Mouse (Mus musculus): ENCODE measurements around the gene Fam131c. TPM values are rescaled to one million over a fixed set of nuclear protein-coding genes. Genes with fewer than 3 reads are reported as not detected.
A peak's percentile ranks its signal among the peaks of the same experiment; 100 is the strongest.

Fam131c gene
- 1.8 and 2.1 TPM in 2 replicates for total RNA-seq (2021)
- long read RNA-seq, transcript Fam131c-201 (7 exons, 1,433 nt) = major isoform, 7 of 8 reads
- long read RNA-seq, partial matches to known transcripts = 0 of 8 reads
- long read RNA-seq, other reads (novel, unspliced or antisense) = 1 of 8 reads

DNA sequence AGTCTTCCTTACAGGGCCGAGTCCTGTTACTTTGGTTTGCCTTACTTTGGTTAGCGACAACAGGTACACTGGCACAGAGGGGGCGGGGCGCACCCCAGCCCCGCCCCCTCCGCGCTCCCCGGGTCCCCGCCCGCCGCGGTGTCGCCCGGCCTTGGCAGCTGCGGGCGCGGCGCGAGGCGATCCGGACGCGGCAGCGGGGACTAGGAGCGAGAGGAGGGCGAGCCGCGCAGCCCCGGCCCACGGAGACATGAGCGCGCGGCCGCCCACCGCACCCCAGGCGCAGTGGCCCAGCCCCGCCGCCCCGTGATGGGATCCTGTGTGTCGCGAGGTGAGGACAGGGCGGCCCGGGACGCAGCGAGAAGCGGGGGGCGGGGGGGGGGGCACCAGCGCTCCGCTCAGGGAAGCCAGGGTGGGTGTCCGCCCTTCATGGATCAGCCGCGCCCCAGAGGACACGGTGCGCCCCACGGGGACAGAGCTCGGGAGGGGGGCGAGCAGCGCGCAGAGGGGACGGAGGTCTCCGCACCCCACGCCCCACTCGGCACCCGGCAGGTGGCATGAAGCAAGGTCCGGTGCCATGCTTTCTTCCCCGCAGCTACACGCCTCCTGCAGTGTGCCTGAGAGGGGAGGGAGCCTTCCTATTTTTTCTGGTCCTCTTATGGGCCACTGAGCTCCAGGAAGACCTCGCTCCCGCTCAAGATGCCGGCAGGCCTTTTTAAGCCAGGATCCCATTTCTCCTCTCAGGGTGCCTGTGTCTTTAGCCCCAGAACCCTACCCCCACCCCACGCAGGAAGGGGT, at the start of gene Fam131c:
Gene Fam131c, plus strand, starts transcription at position 224 of the 795 bp plus-strand sequence.
- DNase-seq = peak; percentile 69

DNA sequence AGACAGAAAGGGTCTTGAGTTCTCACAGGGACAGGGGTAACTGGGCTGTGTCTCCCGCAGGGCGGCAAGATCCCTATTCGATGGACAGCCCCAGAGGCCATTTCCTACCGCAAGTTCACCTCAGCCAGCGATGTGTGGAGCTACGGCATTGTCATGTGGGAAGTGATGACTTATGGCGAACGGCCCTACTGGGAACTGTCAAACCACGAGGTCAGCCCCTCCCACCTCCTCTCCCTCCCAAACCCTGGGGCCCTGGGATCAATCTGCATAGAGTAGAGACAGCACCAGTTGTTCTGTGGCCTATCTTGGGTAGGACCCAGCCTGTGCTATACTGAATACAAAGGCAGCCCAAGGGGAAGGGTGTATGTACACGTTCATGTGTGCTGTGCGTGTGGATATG, 45.5 kb upstream of the Fam131c start:
- DNase-seq = no peak

DNA sequence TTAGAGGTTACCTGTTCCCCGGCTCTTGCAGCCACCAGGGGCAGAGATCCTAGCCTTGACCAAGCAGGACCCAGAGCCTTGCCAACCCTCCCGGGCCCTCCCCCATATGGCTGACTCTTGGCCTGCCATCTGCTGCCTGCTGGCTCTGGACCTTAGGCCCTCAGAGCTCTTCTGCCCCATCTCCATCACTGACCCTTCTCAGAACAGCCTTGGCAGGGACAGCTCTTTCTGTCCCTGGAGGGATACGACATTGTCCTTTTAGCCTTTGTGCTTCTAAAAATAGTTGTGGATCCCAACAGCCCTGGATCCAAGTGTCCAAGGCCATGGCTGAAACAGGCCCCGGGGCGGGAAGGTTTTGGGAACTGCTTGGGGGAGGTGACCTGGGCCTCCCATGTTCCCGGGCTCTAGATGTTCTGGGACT, 43.2 kb upstream of the Fam131c start:
- DNase-seq = no peak

DNA sequence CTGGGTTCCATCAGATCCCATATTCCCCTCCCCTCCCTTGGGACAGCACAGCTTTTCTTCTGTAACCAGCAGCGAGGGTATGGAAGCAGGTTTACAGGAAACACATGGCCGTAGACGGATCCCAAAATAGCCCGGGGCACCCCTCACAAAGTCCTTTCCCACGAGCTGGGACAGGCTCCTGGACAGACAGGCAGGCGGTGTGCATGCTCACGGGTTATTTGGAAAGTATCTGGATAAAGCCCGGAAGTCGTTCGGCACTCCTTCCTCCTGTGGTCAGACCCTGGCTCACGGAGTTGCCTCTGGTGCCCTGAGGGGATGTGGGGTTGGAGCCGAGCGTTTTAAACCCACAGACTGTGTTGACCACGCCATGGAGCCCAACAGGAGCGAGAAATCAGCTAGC, 42.4 kb upstream of the Fam131c start:
- DNase-seq = no peak

DNA sequence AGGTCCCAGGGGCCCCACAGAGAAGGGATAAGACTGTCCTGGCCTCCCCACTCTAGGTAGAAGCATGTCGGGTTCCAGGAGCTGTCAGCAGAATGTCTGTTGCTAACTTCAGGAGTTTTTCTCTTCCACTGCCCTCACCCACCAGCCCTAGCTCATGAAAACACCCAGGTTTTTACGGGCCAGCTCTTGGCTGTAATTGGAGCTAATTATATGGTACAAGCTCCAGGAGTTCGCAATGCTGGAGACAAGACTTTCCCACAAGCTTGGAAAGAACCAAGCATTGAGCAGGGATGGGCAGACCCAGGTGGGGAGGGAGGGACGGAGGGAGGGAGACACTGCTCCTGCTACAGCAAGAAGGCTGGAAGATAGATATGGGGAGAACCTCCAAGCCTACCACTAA, 40.9 kb upstream of the Fam131c start:
- no peak for DNase-seq

GRCm38 (mm10) chr4:141328742-141329141, 39.3 kb upstream of the Fam131c start:
- no peak for DNase-seq

DNA sequence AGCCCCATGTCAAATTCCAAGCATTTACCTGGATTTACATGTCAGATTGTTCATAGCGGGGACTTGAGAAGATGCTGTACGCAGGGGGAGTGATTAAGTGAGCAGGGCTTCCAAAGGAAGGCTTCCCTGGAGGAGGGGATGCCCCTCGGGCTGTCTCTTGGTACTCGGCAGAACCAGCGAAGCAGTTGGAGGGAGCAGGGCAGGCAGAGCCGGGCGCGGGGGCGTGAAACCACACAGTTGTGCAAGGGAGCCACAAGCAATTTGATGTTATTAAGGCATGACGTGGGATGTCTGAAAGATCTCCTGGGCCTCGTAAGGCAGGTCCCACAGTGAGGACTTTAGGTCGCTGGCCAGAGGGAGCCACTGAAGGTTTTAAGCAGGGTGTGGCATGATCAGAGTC, 38.1 kb upstream of the Fam131c start:
- DNase-seq = no peak

GRCm38 (mm10) chr4:141331446-141331845, 36.6 kb upstream of the Fam131c start:
- DNase-seq = no peak

DNA sequence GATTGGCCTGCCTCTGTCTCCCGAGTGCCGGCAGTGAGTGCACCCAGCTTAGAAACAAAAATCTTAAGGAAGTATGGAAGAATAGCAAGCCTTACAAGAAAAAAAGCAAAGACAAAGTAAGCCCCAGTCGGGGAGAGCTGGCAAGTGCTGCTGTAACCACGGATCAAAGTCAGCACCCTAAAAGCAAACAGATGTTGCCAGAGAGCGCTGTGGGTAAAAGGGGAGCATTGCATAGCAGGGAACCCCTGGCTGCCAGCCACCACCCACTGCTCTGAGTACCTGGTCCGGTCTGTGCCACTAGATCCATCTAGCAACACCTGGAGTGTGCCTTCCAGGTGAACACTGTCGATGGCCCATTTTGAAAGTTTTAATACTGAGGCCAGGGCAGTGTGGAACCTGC, 35.8 kb upstream of the Fam131c start:
- no peak for DNase-seq

- DNase-seq = no peak
Observed at GRCm38 (mm10) chr4:141334695-141335094, 33.3 kb upstream of the Fam131c start.

DNA sequence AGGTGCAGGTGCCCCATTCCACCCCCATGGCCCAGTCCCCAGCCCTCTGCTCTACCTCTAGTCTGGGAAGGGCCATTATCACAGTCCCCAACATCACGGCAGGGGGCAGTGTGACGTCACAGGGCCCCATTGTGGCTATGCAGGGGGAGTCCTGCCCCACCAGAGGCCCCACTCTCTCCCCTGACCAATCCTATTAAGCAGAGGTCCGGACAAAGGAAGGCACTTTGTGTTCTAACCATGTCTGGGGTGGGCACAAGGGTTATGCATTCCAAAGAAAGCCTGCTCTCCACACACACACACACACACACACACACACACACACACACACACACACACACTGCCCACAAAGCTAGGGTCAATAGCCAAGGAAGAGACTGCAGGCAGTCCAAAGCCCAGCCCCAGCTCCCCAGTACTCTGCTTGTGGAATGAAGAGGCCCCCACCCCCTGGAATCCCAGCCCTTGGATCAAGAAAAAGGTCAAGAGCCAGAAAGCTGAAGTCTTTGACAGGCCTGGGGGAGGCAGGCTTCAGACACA, 32.7 kb upstream of the Fam131c start:
- no peak for DNase-seq

DNA sequence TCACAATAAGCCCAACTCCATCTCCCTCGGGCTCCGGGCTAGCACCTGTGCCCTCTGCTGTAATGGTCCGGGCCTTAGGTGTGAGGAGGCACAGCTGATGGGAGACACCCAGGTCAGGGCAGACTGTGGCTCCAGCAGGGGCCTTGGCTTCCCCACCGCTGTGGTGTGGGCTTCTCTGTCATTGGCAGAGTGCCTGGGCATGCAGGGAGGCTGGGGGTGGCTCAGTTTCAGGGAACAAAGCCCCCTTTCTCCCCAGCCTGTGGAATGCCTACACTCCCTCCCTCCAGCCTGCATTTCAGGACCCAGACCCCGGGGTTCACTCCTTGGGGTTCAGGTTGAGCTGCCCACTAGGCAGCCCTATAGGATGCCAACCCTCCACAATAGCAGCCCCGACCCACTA, 31.8 kb upstream of the Fam131c start:
- DNase-seq = no peak

- no peak for DNase-seq
Observed at GRCm38 (mm10) chr4:141337986-141338385, 30.0 kb upstream of the Fam131c start.

DNA sequence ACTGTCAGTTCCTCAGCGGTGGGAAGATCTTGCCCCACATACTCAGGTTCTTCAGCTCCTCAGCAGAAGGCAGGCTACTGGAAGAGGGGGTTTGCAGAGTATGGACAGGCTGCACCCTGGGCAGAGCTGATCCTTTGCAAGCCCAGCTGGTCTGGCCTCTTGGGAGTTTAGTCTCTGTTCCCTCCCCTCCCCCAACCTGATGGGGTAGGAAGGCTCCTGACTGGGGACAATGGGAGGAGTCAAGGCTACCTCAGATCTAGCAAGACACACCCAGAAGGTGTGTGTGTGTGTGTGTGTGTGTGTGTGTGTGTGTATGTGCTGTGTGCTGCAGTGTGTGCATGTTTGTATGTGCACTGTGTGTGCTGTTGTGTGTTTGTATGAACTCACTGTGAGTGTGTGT, 29.2 kb upstream of the Fam131c start:
- DNase-seq = no peak

DNA sequence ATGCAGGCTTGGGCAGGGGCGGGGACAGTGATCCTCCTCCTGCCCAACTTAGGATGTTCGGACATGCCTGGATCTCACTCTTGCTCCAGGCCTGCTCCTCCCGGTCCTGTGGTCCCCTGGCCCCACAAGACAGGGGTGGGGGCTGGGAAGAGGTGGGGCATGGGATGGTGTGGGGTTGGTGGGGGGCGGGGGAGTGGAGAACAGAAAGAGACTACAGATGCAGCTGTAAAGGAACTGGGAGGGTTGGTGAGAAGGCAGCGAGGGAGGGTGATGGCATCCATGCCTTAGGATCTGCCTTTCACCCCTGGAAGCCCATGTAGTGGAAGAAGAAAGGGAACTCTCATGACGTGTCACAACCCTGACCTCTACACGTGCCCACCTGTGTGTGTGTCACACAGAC, 26.5 kb upstream of the Fam131c start:
- DNase-seq = no peak

- no peak for DNase-seq
Observed at GRCm38 (mm10) chr4:141343515-141343914, 24.5 kb upstream of the Fam131c start.

DNA sequence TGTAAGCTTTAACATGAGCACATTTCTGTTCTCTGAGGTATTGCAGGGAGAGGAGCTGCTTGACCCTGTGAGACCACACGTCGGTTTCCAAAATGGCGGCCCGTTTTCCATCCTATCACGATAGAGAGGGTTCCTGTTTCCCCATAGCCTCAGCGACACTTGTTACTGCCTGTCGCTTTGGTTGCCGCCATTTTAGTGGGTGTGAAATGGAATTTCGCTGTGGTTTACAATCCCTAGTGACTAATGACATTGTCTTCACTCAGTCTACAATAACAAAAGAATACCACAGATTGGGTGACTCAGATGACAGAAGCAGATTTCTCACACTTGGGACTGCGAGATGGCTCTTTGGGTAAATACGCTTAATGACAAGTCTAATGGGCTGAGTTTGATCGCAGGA, 22.8 kb upstream of the Fam131c start:
- DNase-seq = no peak

- no peak for DNase-seq
Observed at GRCm38 (mm10) chr4:141347365-141347797, 20.6 kb upstream of the Fam131c start.

GRCm38 (mm10) chr4:141348616-141349015, 19.4 kb upstream of the Fam131c start:
- no peak for DNase-seq

DNA sequence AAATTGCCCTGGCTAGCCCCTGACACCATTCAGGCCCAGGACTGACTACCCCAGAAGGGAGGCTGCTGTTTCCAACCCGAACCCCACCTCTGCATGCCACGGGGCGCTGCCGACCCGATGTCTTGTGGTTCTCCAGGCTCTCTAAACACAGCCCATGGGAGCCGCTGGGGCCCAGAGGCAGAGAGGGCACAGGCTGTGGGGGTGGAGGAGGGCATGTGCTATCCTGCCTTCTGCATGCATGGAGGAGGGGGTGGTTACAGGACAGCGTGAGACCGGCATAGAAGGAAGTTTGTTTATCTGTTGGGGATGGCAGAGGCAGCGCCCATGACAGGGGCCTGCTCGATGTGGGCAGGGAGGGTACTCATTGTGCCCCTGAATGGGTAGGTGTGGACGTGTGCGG, 18.0 kb upstream of the Fam131c start:
- DNase-seq = no peak

DNA sequence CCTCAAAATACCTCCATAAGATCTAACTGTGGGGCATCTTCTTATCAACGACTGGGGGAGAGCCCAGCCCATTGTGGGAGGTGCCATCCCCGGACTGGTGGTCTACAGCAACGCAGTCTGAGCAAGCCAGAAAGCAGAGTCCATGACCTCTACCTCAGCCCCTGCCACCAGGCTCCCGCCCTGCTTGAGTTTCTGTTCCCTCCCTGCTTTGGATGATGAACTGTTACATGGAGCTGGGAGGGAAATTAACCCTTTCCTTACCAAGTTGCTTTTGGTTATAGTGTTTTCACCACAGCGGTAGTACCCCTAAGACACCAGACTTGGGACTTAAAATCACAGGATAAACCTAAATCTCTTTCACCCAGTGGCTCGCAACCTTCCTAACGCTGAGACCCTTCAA, 16.0 kb upstream of the Fam131c start:
- DNase-seq = no peak

DNA sequence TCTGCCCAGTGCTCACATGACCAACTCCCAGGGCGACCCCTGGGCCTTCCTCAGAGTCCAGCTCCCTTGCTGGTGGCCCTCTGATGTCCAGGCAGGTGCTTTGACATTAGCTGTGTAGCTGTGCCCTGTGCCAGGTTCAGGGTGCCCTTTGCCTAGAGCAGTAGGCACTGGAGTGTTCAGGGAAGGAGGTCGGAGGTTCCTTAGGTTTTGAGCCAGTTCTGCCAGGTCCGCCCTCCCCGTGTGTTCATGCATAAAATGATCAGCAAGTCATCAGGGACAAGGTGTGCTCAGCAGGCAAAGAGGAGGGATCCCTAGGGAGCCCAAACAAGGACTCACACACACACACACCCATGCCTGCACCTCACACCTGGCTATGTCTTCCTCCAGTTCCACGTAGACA, 15.0 kb upstream of the Fam131c start:
- no peak for DNase-seq

GRCm38 (mm10) chr4:141353868-141354267, 14.2 kb upstream of the Fam131c start:
- peak; percentile 37 for DNase-seq

- no peak for DNase-seq
Observed at GRCm38 (mm10) chr4:141357811-141358210, 10.2 kb upstream of the Fam131c start.

Measured in adrenal gland, postnatal 25 days (tissue).